ENCODE assay signal across 13 mouse cellular contexts in the genomic region with DNA sequence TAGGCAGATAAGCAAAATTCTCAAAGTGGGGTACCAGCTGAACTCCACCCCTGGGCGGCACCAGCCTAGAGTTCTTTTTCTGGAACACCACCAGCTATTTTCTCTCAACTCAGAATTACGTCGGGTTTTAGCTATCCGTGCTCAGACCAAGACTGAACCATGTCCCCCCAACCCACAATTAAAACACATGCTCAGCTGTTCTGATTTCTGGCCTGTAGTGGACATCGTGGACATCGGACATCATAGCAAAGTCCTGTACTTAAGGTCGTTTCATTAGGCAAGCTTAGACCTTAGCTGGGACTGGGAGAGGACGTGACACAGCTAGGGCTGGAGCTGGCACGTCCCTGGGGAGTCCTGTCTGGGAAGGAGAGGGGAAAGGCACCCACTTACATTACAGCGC. TPM values are rescaled to one million over a fixed set of nuclear protein-coding genes. Genes with fewer than 3 reads are reported as not detected.
DNase-seq lines count a peak whose midpoint lies in the region; ATAC-seq and TF ChIP-seq lines count a peak whose summit lies in the region.
"Had no signal": no experiment of that assay in that cellular context is flagged by ENCODE, and none has a peak within 500 bp of the region (broad histone marks: within the 10 kb centered on the region; RNA-seq: fewer than 3 reads in every experiment).

No protein-coding gene starts in this region.

- peaks cover 44% of the 10 kb centered on the region for H3K4me1 ChIP-seq in hindbrain, embryonic 10.5 days (replicated peaks)
- H3K4me1 ChIP-seq in hindbrain, embryonic 11.5 days (replicated peaks; ENCODE audit: control insufficient read depth, insufficient read depth, low read length), result peaks cover 4% of the 10 kb centered on the region; the same call in 1 of the 2 replicates
- H3K4me1 ChIP-seq in limb, embryonic 11.5 days (ENCODE audit: control insufficient read depth, insufficient read depth, low read length), result peaks cover 21% of the 10 kb centered on the region
- H3K4me1 ChIP-seq in forebrain, embryonic 11.5 days (replicated peaks; ENCODE audit: control insufficient read depth, insufficient read depth, low read length), result peaks cover 12% of the 10 kb centered on the region
- no peaks in the 10 kb centered on the region for H3K4me1 ChIP-seq in cerebellum, adult 2 months (ENCODE audit: control insufficient read depth, insufficient read depth, low read length)

- H3K36me3 ChIP-seq in hindbrain, embryonic 10.5 days, result no peaks in the 10 kb centered on the region
- H3K36me3 ChIP-seq in hindbrain, embryonic 11.5 days (ENCODE audit: control insufficient read depth, insufficient read depth, low read length), result no peaks in the 10 kb centered on the region
- no peaks in the 10 kb centered on the region for H3K36me3 ChIP-seq in limb, embryonic 11.5 days (ENCODE audit: control insufficient read depth, insufficient read depth, low read length)
- no peaks in the 10 kb centered on the region for H3K36me3 ChIP-seq in forebrain, embryonic 11.5 days (ENCODE audit: control insufficient read depth, insufficient read depth, low read length)
- H3K36me3 ChIP-seq: G1E had no signal

- ATAC-seq in hindbrain, embryonic 11.5 days (ENCODE audit: low FRiP score), result no peak
- ATAC-seq in limb, embryonic 11.5 days (ENCODE audit: insufficient number of reproducible peaks, low FRiP score, low TSS enrichment, low read depth), result no peak
- ATAC-seq in forebrain, embryonic 11.5 days (replicated peaks; ENCODE audit: low FRiP score), result no peak

- H3K27ac ChIP-seq in hindbrain, embryonic 10.5 days, result no peak overlapping the region
- H3K27ac ChIP-seq in hindbrain, embryonic 11.5 days (ENCODE audit: low read depth, low read length), result no peak overlapping the region
- no peak overlapping the region for H3K27ac ChIP-seq in limb, embryonic 11.5 days (replicated peaks; ENCODE audit: low read depth, low read length)
- H3K27ac ChIP-seq in forebrain, embryonic 11.5 days (ENCODE audit: low read depth, low read length), result no peak overlapping the region
- H3K27ac ChIP-seq in cerebellum, adult 2 months (ENCODE audit: insufficient read depth, low read length), result no peak overlapping the region
- H3K27ac ChIP-seq: macrophage had no signal

- TF ChIP-seq CTCF in cerebellum, adult 2 months (IDR thresholded peaks at IDR 0.05; ENCODE audit: borderline replicate concordance, insufficient read depth, low read depth, low read length), result no peak

- 5% methylated on average over 10 of the region's 10 CpGs for WGBS in hindbrain, embryonic 10.5 days
- 7% methylated on average over 10 of the region's 10 CpGs for WGBS in hindbrain, embryonic 11.5 days
- 5% methylated on average over 10 of the region's 10 CpGs for WGBS in limb, embryonic 11.5 days
- 3% methylated on average over 10 of the region's 10 CpGs for WGBS in forebrain, embryonic 11.5 days
- WGBS in cerebellum, adult 2 months, result 63% methylated on average over 10 of the region's 10 CpGs

- peak overlapping the region; percentile 51 for H3K4me3 ChIP-seq in hindbrain, embryonic 10.5 days
- no peak overlapping the region for H3K4me3 ChIP-seq in hindbrain, embryonic 11.5 days (ENCODE audit: low read depth, low read length)
- no peak overlapping the region for H3K4me3 ChIP-seq in limb, embryonic 11.5 days (ENCODE audit: low read depth, low read length)
- no peak overlapping the region for H3K4me3 ChIP-seq in forebrain, embryonic 11.5 days (ENCODE audit: low read depth, low read length)
- no peak overlapping the region for H3K4me3 ChIP-seq in cerebellum, adult 2 months (replicated peaks; ENCODE audit: insufficient read depth, low read depth, low read length)

- H3K9ac ChIP-seq in hindbrain, embryonic 11.5 days (ENCODE audit: low read depth, low read length), result no peak overlapping the region
- H3K9ac ChIP-seq in limb, embryonic 11.5 days (ENCODE audit: low read length), result no peak overlapping the region
- H3K9ac ChIP-seq in forebrain, embryonic 11.5 days (ENCODE audit: low read length), result no peak overlapping the region

- peak; percentile 23 for DNase-seq in hindbrain, embryonic 10.5 days (ENCODE audit: low spot score)
- DNase-seq in hindbrain, embryonic 11.5 days (ENCODE audit: low spot score), result no peak
- peak; percentile 34 to 47 for DNase-seq in B cell, adult 2 months
- peak; percentile 28 for DNase-seq in embryo, embryonic 9.5 days (ENCODE audit: extremely low spot score)
- DNase-seq in limb, embryonic 11.5 days (ENCODE audit: low spot score), result peak; percentile 46
- DNase-seq in cerebellum, postnatal 14 days, result no peak
- no peak for DNase-seq in forebrain, embryonic 11.5 days (ENCODE audit: low spot score)
- DNase-seq in cerebellum, adult 2 months, result no peak
- DNase-seq: adrenal gland, postnatal 25 days; gastrocnemius, postnatal 36 days; thymus, postnatal 36 days had no signal

- no peak for TF ChIP-seq POLR2A in cerebellum, adult 2 months (IDR thresholded peaks at IDR 0.05; ENCODE audit: borderline replicate concordance, insufficient read depth, low read length)

- no peak overlapping the region for H3K4me2 ChIP-seq in hindbrain, embryonic 11.5 days (replicated peaks; ENCODE audit: low read depth, low read length)
- H3K4me2 ChIP-seq in limb, embryonic 11.5 days (ENCODE audit: low read depth, severe bottlenecking), result no peak overlapping the region
- no peak overlapping the region for H3K4me2 ChIP-seq in forebrain, embryonic 11.5 days (ENCODE audit: low read depth, low read length, severe bottlenecking)

- peaks cover 58% of the 10 kb centered on the region for H3K27me3 ChIP-seq in hindbrain, embryonic 10.5 days (ENCODE audit: insufficient read depth, poor library complexity, severe bottlenecking)
- H3K27me3 ChIP-seq in hindbrain, embryonic 11.5 days (ENCODE audit: control insufficient read depth, insufficient read depth, low read length), result peaks cover 12% of the 10 kb centered on the region
- peaks cover 10% of the 10 kb centered on the region for H3K27me3 ChIP-seq in limb, embryonic 11.5 days (ENCODE audit: control insufficient read depth, insufficient read depth, low read length)
- H3K27me3 ChIP-seq in forebrain, embryonic 11.5 days (ENCODE audit: control insufficient read depth, insufficient read depth, low read length), result peaks cover 54% of the 10 kb centered on the region
- no peaks in the 10 kb centered on the region for H3K27me3 ChIP-seq in cerebellum, adult 2 months (ENCODE audit: control insufficient read depth, insufficient read depth, low read length)

- no peaks in the 10 kb centered on the region for H3K9me3 ChIP-seq in hindbrain, embryonic 10.5 days
- H3K9me3 ChIP-seq in hindbrain, embryonic 11.5 days (ENCODE audit: control insufficient read depth, low read length), result no peaks in the 10 kb centered on the region
- H3K9me3 ChIP-seq in limb, embryonic 11.5 days (ENCODE audit: control insufficient read depth, low read length), result no peaks in the 10 kb centered on the region
- H3K9me3 ChIP-seq in forebrain, embryonic 11.5 days (ENCODE audit: control insufficient read depth, low read length), result no peaks in the 10 kb centered on the region
- H3K9me3 ChIP-seq: G1E had no signal

RNA-seq across cellular contexts. Expression of gene Ebf1, which starts 5.0 kb away (rescaled TPM):
- polyA plus RNA-seq in hindbrain, embryonic 10.5 days (2016; fragmentation: Nextera tagmentation; extraction: Ambion mirVana), result 60.1 and 77.9 TPM in 2 replicates
- 102 and 111 TPM in 2 replicates for polyA plus RNA-seq in hindbrain, embryonic 11.5 days (2014; fragmentation: Nextera tagmentation; extraction: Ambion mirVana)
- 56.0 and 61.7 TPM in 2 replicates for polyA plus RNA-seq in limb, embryonic 11.5 days (2014; fragmentation: Nextera tagmentation; extraction: Ambion mirVana)
- 17.5 and 21.3 TPM in 2 replicates for polyA plus RNA-seq in forebrain, embryonic 11.5 days (2014; fragmentation: Nextera tagmentation; extraction: Ambion mirVana)
- 24.9 and 26.2 TPM in 2 replicates for polyA plus RNA-seq in cerebellum, adult 2 months (2012; rRNA removed)
- polyA plus RNA-seq: G1E had no signal

Comparison
In these comparisons a context has a peak if more than half of its experiments do, and no peak if none do; other contexts are left out.
1. DNase-seq: peak in hindbrain, embryonic 10.5 days (single experiment), B cell, adult 2 months (2 of 2), embryo, embryonic 9.5 days (single experiment) and limb, embryonic 11.5 days (single experiment); none in hindbrain, embryonic 11.5 days (single experiment), cerebellum, postnatal 14 days (0 of 2), forebrain, embryonic 11.5 days (single experiment) and cerebellum, adult 2 months (0 of 2).